Mouse (Mus musculus): ENCODE measurements around the gene Stk32c. TPM values are rescaled to one million over a fixed set of nuclear protein-coding genes. Genes with fewer than 3 reads are reported as not detected.

Stk32c gene
- polyA plus RNA-seq, 1 experiment from 2014 or later, result not detected

DNA sequence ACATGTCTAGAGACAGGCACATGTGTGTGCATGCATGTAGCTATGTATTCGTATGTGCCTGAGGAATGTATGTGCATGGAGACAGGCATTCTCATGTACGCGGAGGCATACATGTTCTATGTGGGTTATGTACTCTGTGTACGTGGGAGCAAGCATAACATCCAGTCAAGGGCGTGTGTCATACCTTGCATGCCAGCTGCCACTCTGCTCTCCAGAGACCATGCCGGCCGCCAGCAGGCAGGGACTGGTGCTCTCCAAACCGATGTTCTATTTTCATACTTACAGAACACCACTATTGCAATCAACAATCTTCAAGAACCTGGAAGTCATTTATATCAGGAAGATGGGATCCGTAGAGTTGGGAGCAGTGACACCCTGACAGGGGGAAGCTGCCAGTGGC lies 3.4 kb upstream of the Stk32c start:
- H3K4me3 ChIP-seq, result no peak overlapping the region
- ATAC-seq (ENCODE audit: insufficient number of reproducible peaks, low FRiP score), result no peak
- H3K9ac ChIP-seq, result no peak overlapping the region
- H3K27ac ChIP-seq (ENCODE audit: poor library complexity, severe bottlenecking), result no peak overlapping the region
- H3K27me3 ChIP-seq (replicated peaks), result no peaks in the 10 kb centered on the region
- no peaks in the 10 kb centered on the region for H3K9me3 ChIP-seq (replicated peaks)
- H3K4me2 ChIP-seq, result no peak overlapping the region
- WGBS, result 84% methylated on average over 9 of the region's 9 CpGs
- H3K4me1 ChIP-seq (replicated peaks), result peaks cover 20% of the 10 kb centered on the region
- H3K36me3 ChIP-seq, result no peaks in the 10 kb centered on the region

- WGBS, result 83% methylated on average over 7 of the region's 7 CpGs
- H3K4me2 ChIP-seq, result no peak overlapping the region
- peaks cover 20% of the 10 kb centered on the region for H3K4me1 ChIP-seq (replicated peaks)
- H3K9ac ChIP-seq, result no peak overlapping the region
- no peaks in the 10 kb centered on the region for H3K36me3 ChIP-seq
- no peaks in the 10 kb centered on the region for H3K9me3 ChIP-seq (replicated peaks)
- no peaks in the 10 kb centered on the region for H3K27me3 ChIP-seq (replicated peaks)
- H3K4me3 ChIP-seq, result no peak overlapping the region
- no peak overlapping the region for H3K27ac ChIP-seq (ENCODE audit: poor library complexity, severe bottlenecking)
- no peak for ATAC-seq (ENCODE audit: insufficient number of reproducible peaks, low FRiP score)
Measured at GRCm38 (mm10) chr7:139215946-139216345, 2.8 kb upstream of the Stk32c start.

GRCm38 (mm10) chr7:139215516-139215915 lies 2.4 kb upstream of the Stk32c start:
- H3K36me3 ChIP-seq, result no peaks in the 10 kb centered on the region
- H3K9ac ChIP-seq, result no peak overlapping the region
- no peaks in the 10 kb centered on the region for H3K27me3 ChIP-seq (replicated peaks)
- H3K9me3 ChIP-seq (replicated peaks), result no peaks in the 10 kb centered on the region
- ATAC-seq (ENCODE audit: insufficient number of reproducible peaks, low FRiP score), result no peak
- H3K4me1 ChIP-seq (replicated peaks), result peaks cover 20% of the 10 kb centered on the region
- no peak overlapping the region for H3K4me3 ChIP-seq
- H3K27ac ChIP-seq (ENCODE audit: poor library complexity, severe bottlenecking), result no peak overlapping the region
- WGBS, result 64% methylated on average over 1 of the region's 1 CpGs
- H3K4me2 ChIP-seq, result no peak overlapping the region

DNA sequence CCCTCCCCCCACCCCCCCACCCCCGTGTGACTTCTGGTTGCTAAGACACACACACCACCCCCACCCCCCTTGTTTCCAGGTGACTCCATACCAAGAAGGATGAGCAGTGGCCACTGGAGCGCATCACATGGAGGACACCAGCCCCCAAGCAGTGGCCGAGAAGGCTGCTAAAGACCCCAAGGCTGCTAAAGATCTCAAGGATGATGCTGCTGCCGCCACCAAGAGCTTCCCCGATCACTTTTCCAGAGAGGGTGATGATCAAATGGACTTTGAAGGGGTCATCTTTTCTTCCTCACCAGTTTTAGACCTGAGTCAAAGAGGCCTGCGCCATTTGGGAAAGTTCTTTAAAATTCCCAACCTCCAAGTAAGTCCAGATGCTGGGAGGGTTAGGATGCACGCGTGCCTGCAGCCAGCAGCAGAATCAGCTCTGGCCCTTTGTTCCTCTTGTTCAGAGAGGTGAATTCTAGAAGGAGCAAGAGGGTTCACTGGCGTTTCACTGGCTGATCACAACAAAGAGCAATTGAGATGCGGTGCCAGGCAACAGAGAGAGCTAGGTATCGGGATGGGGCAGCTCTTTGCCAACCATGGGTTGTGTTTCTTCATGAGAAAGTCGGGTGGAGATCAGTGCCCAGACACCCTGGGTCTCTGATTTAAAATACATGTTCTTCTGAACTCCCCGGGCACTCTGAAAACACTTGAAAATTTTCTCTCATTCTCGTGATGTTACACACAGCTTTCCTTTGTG lies 1.7 kb upstream of the Stk32c start:
- H3K4me2 ChIP-seq, result no peak overlapping the region
- no peaks in the 10 kb centered on the region for H3K36me3 ChIP-seq
- no peak overlapping the region for H3K9ac ChIP-seq
- WGBS, result 78% methylated on average over 14 of the region's 14 CpGs
- no peak overlapping the region for H3K4me3 ChIP-seq
- no peak overlapping the region for H3K27ac ChIP-seq (ENCODE audit: poor library complexity, severe bottlenecking)
- no peak for ATAC-seq (ENCODE audit: insufficient number of reproducible peaks, low FRiP score)
- no peaks in the 10 kb centered on the region for H3K9me3 ChIP-seq (replicated peaks)
- H3K4me1 ChIP-seq (replicated peaks), result peaks cover 20% of the 10 kb centered on the region
- no peaks in the 10 kb centered on the region for H3K27me3 ChIP-seq (replicated peaks)

GRCm38 (mm10) chr7:139214160-139214559 lies 1.1 kb upstream of the Stk32c start:
- Histone ChIP-seq H3K9ac (no peak overlapping the region; the same call in 1 of the 2 replicates), H3K4me1 (replicated peaks) (peaks cover 15% of the 10 kb centered on the region), H3K4me2 (no peak overlapping the region), H3K27me3 (replicated peaks) (no peaks in the 10 kb centered on the region), H3K9me3 (replicated peaks) (no peaks in the 10 kb centered on the region), H3K4me3 (no peak overlapping the region), H3K27ac (ENCODE audit: poor library complexity, severe bottlenecking) (no peak overlapping the region), H3K36me3 (no peaks in the 10 kb centered on the region)
- no peak for ATAC-seq (ENCODE audit: insufficient number of reproducible peaks, low FRiP score)
- WGBS, result 71% methylated on average over 3 of the region's 3 CpGs

DNA sequence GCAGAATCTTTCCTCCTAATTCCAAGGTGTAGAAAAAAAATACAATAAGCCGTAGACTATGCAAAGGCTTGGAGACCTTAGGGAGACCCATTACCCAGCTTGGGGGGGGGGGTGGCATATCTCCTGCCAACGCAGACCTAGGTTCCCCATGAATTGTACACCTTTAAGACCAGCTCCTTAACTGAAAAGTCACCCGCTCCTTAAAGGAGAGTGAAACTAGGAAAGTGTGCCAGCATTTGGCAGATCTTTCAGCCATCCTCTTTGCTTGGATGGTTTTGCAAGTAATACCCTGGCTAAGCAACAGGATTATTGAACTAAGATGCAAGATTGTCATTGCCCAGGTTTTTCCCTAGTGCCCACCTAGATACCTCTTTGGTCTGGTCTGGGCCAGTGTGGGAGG lies 644 bp upstream of the Stk32c start:
- H3K27ac ChIP-seq (ENCODE audit: poor library complexity, severe bottlenecking), result no peak overlapping the region

GRCm38 (mm10) chr7:139211761-139212160 lies 1.3 kb downstream of the Stk32c start:
- no peak for ATAC-seq (ENCODE audit: insufficient number of reproducible peaks, low FRiP score)
- 74% methylated on average over 6 of the region's 6 CpGs for WGBS
- Histone ChIP-seq H3K4me3 (no peak overlapping the region), H3K9me3 (replicated peaks) (no peaks in the 10 kb centered on the region), H3K27ac (ENCODE audit: poor library complexity, severe bottlenecking) (no peak overlapping the region), H3K9ac (no peak overlapping the region), H3K36me3 (no peaks in the 10 kb centered on the region), H3K4me2 (no peak overlapping the region), H3K27me3 (replicated peaks) (0 out of 2 replicates have a peak, but pooled peaks cover 2% of the 10 kb centered on the region), H3K4me1 (replicated peaks) (peaks cover 14% of the 10 kb centered on the region)

More for the DNA sequence above, 644 bp upstream of the Stk32c start:
- no peak for ATAC-seq (ENCODE audit: insufficient number of reproducible peaks, low FRiP score)
- Histone ChIP-seq H3K27me3 (replicated peaks) (no peaks in the 10 kb centered on the region), H3K4me3 (peak overlapping the region; percentile 52), H3K36me3 (no peaks in the 10 kb centered on the region), H3K9me3 (replicated peaks) (no peaks in the 10 kb centered on the region), H3K4me2 (peak overlapping the region; percentile 79), H3K9ac (peak overlapping the region; percentile 70), H3K4me1 (replicated peaks) (peaks cover 12% of the 10 kb centered on the region)
- WGBS, result 58% methylated on average over 3 of the region's 3 CpGs

- H3K4me1 ChIP-seq (replicated peaks), result peaks cover 14% of the 10 kb centered on the region
- no peak overlapping the region for H3K9ac ChIP-seq
- 0 out of 2 replicates have a peak, but pooled peaks cover 6% of the 10 kb centered on the region for H3K27me3 ChIP-seq (replicated peaks)
- H3K36me3 ChIP-seq, result no peaks in the 10 kb centered on the region
- no peak for ATAC-seq (ENCODE audit: insufficient number of reproducible peaks, low FRiP score)
- H3K4me2 ChIP-seq, result no peak overlapping the region
- no peak overlapping the region for H3K4me3 ChIP-seq
- H3K27ac ChIP-seq (ENCODE audit: poor library complexity, severe bottlenecking), result no peak overlapping the region
- no peaks in the 10 kb centered on the region for H3K9me3 ChIP-seq (replicated peaks)
- WGBS, result 70% methylated on average over 4 of the region's 4 CpGs
Measured at GRCm38 (mm10) chr7:139208773-139209095, 4.4 kb downstream of the Stk32c start.

DNA sequence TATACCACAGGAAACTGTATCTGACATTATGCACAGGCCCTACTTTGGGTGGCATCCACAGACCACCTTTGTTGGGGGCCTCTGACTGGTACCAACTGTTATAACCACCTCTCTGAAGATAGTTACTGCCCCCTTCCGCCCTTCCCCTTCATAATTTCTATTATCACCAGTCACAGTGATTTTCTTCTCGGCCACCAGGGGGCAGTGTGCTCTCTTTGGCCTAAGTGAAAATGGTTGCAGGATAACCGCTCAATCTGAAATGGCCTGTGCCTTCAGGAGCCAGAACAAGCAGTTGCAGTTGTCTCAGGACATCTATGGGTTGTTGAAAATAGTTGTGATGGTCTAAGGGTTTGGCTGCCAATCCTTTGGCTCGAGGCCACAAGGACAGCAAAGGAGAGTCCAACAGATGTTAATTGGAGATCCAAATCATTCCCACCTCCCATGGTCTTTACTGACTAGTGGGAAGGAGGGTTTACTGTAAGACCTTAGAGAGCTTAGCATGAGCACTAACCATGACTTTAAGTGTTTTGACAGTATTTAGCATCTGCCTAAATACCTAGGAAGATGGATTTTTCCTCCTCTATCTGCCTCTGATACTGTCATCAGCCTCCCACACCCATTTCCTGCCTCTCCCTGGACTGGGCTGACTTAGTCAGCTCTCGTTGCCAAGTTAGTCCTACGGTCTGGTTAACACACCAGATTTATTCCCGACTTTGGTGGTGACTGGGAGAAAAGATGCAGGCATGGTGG lies 4.9 kb downstream of the Stk32c start:
- 18% methylated on average over 7 of the region's 7 CpGs for WGBS
- ATAC-seq (ENCODE audit: insufficient number of reproducible peaks, low FRiP score), result no peak
- Histone ChIP-seq H3K4me2 (no peak overlapping the region), H3K36me3 (no peaks in the 10 kb centered on the region), H3K4me1 (replicated peaks) (peaks cover 11% of the 10 kb centered on the region), H3K27ac (ENCODE audit: poor library complexity, severe bottlenecking) (no peak overlapping the region), H3K27me3 (replicated peaks) (0 out of 2 replicates have a peak, but pooled peaks cover 6% of the 10 kb centered on the region), H3K4me3 (no peak overlapping the region), H3K9me3 (replicated peaks) (no peaks in the 10 kb centered on the region), H3K9ac (no peak overlapping the region)

- no peaks in the 10 kb centered on the region for H3K4me1 ChIP-seq (replicated peaks)
- H3K4me2 ChIP-seq, result no peak overlapping the region
- no peak overlapping the region for H3K4me3 ChIP-seq
- H3K36me3 ChIP-seq, result no peaks in the 10 kb centered on the region
- H3K27ac ChIP-seq (ENCODE audit: poor library complexity, severe bottlenecking), result no peak overlapping the region
- ATAC-seq (ENCODE audit: insufficient number of reproducible peaks, low FRiP score), result no peak
- no peak overlapping the region for H3K9ac ChIP-seq
- no peaks in the 10 kb centered on the region for H3K9me3 ChIP-seq (replicated peaks)
- WGBS, result 50% methylated on average over 6 of the region's 6 CpGs
- H3K27me3 ChIP-seq (replicated peaks), result peaks cover 26% of the 10 kb centered on the region
Measured at GRCm38 (mm10) chr7:139201209-139201608, 11.9 kb downstream of the Stk32c start.

- Histone ChIP-seq H3K9me3 (replicated peaks) (no peaks in the 10 kb centered on the region), H3K27me3 (replicated peaks) (peaks cover 23% of the 10 kb centered on the region), H3K4me3 (no peak overlapping the region), H3K4me1 (replicated peaks) (no peaks in the 10 kb centered on the region), H3K36me3 (no peaks in the 10 kb centered on the region), H3K9ac (no peak overlapping the region), H3K27ac (ENCODE audit: poor library complexity, severe bottlenecking) (no peak overlapping the region), H3K4me2 (no peak overlapping the region)
- ATAC-seq (ENCODE audit: insufficient number of reproducible peaks, low FRiP score), result no peak
- WGBS, result 27% methylated on average over 7 of the region's 7 CpGs
Measured at GRCm38 (mm10) chr7:139200108-139200507, 13.0 kb downstream of the Stk32c start.

Data from heart, embryonic 12.5 days (tissue).